Mouse (Mus musculus) cerebellum, adult (tissue): Measurements from ENCODE around the gene Cd2bp2.

ENCODE experiments used
- ATAC-seq: cut with Nextera tagmentation; 2 replicates; pipeline ENCODE4 v1.9.2; 2017; ENCODE audit warnings: mild to moderate bottlenecking, moderate library complexity, mixed read lengths; ENCODE audit not compliant: insufficient number of reproducible peaks, low FRiP score, low TSS enrichment

Gene Cd2bp2

GRCm38 (mm10) chr7:127195544-127196295, at the start of gene Cd2bp2:
TSS of gene Cd2bp2 (minus strand) at chr7:127196050.
- ATAC-seq = peak; percentile 93

- peak; percentile 58; the same call in 1 of the 2 replicates for ATAC-seq
Observed at GRCm38 (mm10) chr7:127244658-127245510, 49.0 kb upstream of the Cd2bp2 start.

GRCm38 (mm10) chr7:127243870-127244657, 48.2 kb upstream of the Cd2bp2 start, which contains the start of gene Zfp771:
TSS of gene Zfp771 (plus strand) at chr7:127244274.
- peak; percentile 87 for ATAC-seq

- no peak for ATAC-seq
Observed at GRCm38 (mm10) chr7:127243361-127243867, 47.6 kb upstream of the Cd2bp2 start.

- no peak for ATAC-seq
Observed at GRCm38 (mm10) chr7:127234777-127235176, 38.9 kb upstream of the Cd2bp2 start.

GRCm38 (mm10) chr7:127233765-127234164, 37.9 kb upstream of the Cd2bp2 start:
- ATAC-seq = no peak

- peak; percentile 46; the same call in 1 of the 2 replicates for ATAC-seq
Observed at GRCm38 (mm10) chr7:127233368-127233749, 37.5 kb upstream of the Cd2bp2 start.

- peak; percentile 85; the same call in 1 of the 2 replicates for ATAC-seq
Observed at GRCm38 (mm10) chr7:127232622-127233367, 36.9 kb upstream of the Cd2bp2 start, which contains the start of the genes Zfp553 and Sept1. TSS of gene Zfp553 (plus strand) at chr7:127233061. TSS of gene Sept1 (minus strand) at chr7:127233130.

GRCm38 (mm10) chr7:127231826-127232621, 36.2 kb upstream of the Cd2bp2 start:
- no peak for ATAC-seq

GRCm38 (mm10) chr7:127231376-127231775, 35.5 kb upstream of the Cd2bp2 start:
- ATAC-seq = no peak

GRCm38 (mm10) chr7:127228615-127229303, 32.9 kb upstream of the Cd2bp2 start:
- ATAC-seq = no peak

- ATAC-seq = no peak
Observed at GRCm38 (mm10) chr7:127225147-127225995, 29.5 kb upstream of the Cd2bp2 start.

GRCm38 (mm10) chr7:127224616-127225015, 28.8 kb upstream of the Cd2bp2 start:
- ATAC-seq = no peak

GRCm38 (mm10) chr7:127223515-127224478, 27.9 kb upstream of the Cd2bp2 start:
- no peak for ATAC-seq

GRCm38 (mm10) chr7:127223106-127223505, 27.3 kb upstream of the Cd2bp2 start:
- ATAC-seq = no peak

GRCm38 (mm10) chr7:127220440-127220839, 24.6 kb upstream of the Cd2bp2 start:
- ATAC-seq = no peak
